Mouse (Mus musculus) right cerebral cortex, postnatal 10 days (tissue): ENCODE data around the gene Rab5b.
"Not testable (repeated sequence)": the region's sequence is repeated elsewhere in the genome, so short reads cannot be mapped to it uniquely, and the experiment has no call there.

Experiments
- DNase-seq, 2 experiments: peaks; one replicate each; pipeline ENCODE4 v3.0.0; 2021; ENCODE audit warnings: low spot score in 2 of 2

The Rab5b gene

DNA sequence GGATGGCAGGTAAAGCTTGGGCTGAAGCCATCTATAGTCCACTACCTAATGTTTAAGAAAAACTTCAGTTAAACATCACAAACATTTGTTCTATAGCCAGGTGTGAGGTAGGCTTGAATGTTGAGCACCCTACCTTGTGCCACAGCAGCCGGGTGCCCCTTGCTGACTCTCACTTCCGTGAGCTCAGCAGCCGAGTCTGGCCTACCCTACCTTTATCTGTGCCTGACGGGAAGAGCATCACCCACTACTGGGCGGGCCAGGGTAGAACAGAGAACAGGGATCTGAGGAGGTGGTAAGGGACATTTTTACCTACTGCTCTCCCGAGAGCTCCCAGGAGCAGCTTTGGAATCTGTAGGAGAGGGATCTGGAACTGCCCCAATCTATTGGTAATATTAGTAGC is 53.3 kb downstream of the Rab5b start:
- DNase-seq: no peak

DNA sequence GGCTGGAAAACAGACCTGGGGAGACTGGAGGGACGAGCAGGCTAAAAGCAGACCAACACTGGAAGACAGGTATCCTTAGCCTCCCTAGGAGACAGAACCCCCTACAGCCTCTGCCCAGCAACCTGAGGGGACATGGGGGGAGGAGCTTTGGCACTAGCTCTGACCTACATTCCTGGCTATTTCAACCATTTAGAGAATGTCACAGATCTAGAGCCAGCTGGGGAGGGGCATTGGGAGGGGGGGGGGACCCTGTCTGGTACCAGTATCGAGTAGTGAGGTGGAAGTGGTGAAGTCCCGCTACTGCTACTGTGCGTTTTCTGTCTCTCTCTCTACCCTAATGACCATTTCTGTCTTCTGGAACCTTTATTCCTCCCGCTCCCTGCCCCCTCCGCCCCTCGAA is 54.2 kb downstream of the Rab5b start:
- no peak for DNase-seq

DNA sequence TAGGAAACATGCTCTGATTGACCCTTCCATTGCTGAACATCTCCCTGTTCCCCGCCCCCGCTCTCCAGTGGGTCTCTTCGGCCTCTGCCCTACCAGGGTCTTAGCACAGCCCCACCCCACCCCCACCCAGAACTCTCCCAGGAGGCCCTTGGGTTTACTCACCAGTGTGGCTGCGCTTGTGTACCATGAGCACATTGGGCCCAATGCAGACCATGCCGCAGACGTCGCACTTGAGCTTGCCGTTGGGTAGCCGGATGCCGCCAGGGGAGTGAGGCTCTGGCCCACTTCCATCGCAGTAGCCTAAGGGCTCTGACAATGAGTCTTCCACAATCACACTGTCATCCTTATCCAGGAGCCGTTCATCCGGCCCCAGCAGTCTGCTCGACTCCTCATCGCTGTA is 55.2 kb downstream of the Rab5b start:
- DNase-seq: no peak

DNA sequence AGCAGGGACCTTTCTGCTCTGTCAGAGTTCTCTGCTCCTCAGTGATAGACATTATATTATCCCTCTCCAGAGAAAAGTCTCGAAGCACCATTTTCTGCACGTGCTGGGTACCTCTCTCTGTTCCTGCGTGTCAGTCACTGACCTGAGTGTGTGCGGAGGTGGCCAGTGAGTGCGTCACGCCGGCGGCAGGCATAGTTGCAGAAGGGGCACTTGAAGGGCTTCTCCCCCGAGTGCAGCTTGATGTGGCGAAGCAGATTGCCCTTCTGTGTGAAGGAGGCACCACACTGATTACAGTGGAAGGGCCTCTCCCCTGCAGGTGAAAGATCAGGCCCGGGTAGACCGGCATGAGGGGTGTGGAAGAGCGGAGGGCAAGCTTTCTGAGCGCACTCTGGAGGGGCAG is 56.1 kb downstream of the Rab5b start:
- no peak for DNase-seq

DNA sequence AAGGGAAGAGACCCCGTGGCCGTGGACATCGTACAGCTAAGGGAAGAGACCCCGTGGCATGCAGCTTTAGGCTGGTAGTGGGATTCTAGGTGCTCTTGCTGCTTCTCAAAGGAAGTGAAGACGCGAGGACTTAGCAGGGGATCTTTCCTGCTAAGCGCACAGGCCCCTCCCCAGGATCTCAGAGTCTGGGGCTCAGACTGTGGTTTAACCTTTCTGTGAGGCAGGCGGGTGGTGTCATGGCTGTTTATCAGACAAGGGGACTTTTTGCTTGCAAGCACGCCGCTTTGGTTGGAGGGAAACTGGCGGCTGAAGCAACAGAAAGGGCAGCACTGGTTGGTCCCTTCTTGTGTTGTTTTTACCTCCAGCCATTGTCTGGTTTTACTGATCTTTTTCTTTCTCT is 59.1 kb downstream of the Rab5b start:
- DNase-seq: no peak

DNA sequence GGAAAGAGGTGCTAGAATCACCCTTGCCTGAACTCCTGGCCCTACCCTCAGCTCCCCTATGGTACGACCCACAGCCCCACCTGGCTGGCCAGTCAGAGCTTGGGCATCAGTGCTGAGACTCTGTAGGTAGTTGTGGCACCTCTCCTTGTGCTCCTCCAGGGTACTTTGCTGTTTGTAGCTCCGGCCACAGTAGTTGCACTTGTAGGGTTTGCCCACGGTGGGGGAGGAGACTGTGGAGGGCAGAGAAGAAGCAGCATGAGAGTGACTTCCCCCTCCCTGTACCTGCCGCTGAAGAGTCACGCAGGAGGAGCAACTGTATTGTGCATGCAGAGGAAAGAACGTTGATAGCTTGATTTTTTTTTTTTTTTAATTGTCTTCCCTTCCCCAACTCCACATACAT is 59.5 kb downstream of the Rab5b start:
- no peak for DNase-seq

DNA sequence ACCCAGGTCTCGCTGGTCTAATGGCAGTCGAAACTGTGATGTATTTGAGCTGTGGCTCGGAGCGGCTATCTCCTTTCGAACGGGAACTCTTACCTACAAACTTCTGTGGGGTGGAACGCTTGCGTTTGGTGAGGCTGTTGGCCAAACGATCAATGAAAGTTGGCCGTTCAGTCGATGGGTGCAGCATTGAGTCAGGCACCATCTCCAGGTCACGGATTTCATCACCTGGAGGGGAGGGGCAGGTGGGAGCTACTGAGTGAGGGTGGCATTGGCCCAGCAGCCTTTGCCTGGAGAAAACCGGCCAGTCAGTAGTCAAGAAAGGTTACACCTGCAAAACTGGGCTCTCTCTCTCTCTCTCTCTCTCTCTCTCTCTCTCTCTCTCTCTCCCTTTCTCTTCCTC is 60.4 kb downstream of the Rab5b start:
- no peak for DNase-seq

DNA sequence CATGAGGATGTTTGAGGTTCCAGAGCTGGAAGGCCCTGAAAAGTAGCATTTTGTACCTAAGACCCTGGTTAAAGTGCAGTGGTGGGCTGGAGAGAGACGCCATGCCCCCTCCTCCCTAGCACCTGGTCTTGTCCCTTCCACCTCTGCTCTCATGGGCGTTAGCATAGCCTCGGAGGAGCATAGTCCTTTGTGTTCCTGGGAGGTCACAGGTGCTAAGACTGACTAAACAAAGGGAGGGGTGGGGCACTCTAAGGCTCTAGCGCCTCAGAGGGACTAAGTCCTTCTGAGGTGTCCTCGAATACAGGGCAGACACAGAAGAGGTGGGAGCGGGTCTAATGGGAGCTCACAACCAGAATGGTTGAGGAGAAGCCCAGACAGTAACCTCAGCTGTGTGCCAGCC is 64.5 kb downstream of the Rab5b start:
- DNase-seq: no peak

DNA sequence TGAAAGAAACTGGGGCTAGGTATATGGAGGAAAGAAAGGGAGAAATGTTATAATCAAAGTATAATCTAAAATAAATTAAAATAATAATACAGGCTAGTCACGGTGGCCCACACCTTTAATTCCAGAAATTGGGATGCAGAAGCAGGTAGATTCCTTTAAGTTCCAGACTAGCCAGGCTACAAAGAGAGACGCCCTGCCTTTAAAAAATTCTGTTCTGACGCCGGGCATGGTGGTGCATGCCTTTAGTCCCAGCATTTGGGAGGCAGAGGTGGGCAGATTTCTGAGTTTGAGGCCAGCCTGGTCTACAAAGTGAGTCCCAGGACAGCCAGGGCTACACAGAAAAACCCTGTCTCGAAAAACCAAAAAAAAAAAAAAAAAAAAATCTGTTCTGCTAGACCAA is 65.8 kb downstream of the Rab5b start:
- not testable (repeated sequence) for DNase-seq

DNA sequence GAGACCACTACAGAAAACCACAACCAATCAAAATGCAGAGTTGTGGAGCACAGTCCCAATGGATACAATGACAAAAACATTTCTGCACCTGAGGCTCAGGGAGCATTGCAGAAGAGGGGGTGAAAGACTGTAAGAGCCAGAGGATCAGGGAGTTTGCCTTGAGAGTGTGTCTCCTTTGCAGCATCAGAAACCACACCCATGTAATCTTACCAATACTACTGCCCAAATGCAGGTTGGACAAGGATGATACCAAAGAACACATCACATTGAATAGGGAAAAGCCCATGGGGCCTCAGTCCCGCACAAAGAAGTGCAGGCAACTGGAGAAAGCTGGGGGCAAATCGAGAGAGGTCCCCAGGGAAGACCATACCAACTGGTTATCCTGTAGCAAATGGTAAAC is 66.3 kb downstream of the Rab5b start:
- no peak for DNase-seq

DNA sequence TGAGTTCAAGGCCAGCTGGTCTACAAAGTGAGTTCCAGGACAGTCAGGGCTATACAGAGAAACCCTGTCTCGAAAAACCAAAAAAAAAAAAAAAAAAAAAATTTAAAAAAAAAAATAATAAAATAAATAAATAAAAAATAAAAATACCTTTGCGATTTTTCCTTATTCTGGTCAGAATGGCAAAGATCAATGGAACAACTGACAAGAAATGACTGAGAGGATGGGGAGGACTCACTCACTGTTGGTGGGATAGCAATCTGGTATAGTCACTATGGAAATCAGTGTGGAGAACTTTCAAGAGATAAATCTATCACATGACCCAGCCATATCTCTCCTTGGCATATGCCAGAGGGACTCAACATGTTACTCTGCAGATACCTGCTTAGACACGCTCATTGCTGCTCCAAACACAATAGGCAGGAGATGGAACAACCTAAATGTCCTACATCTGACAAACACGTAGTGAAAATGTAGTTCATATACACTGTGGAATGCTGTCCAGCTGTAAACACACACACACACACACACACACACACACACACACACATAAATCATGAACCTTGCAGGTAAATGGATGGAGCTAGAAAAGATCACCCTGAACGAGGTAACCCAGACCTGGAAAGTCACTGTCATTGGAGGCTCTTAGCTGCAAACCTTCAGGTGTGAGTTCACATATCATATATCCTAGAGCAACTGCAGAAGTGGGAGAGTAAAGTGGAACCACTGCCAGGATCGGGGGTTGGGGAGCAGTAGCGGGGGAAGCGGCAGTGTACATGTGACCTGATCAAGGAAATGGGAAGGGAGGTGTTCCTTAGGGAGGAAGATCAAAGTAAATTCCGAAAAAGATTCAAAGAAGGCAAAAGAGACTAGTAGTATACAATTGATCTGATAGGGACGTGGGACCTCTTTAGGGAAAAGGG is 68.4 kb downstream of the Rab5b start:
- no peak for DNase-seq
